Mouse (Mus musculus) mouse trophoblast stem cell (cell line): ENCODE measurements around the gene Pcyt2.

ENCODE experiments used
- in situ Hi-C, 2 experiments: fragments of 300-500 bp; cut with MseI, MboI; formaldehyde crosslinking; loops; 2 replicates in 1 of 2; 3 replicates in 1 of 2; pipeline ENCODE4 v1.15.1; 2025

The Pcyt2 gene

DNA sequence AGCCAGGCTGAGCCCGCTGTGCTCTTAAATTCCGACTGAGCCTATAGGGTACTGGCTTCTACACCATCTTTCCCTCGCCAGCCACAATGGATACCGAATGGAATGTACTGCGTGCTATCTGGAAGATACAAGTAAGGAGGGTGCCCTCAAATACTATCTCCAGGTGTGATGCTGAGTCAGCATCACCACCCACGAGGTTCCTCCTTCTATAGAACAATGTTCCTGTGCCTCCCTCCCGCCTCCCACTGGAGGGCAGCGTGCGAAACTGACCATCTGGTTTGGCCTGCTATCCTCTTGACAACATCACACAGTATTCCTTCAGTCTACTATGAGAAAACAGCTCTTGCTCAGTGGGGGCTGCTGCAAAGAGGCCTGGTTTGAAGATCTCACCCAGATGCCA lies 52.6 kb downstream of the Pcyt2 start:
- in situ Hi-C loops, result no loop called here

DNA sequence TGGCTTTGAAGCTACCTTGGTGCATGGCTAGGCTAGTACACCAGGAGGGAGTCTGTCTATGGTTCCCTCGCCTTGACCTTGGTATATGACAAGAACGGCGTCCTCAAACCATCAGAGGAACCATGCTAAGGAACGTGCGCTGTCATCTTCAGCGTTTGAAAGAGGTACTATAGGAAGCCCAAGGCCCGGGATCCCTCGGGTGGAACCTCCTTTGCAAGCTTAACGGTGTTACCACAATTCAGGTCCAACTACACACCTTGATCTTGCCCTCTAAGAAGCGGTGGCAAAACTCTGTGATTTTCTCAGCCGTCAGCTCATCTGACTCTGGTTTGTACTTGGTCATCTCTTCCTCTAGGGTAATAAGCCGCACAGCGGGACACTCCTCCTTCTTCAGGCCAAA lies 54.8 kb downstream of the Pcyt2 start:
- in situ Hi-C loops, result no loop called here

DNA sequence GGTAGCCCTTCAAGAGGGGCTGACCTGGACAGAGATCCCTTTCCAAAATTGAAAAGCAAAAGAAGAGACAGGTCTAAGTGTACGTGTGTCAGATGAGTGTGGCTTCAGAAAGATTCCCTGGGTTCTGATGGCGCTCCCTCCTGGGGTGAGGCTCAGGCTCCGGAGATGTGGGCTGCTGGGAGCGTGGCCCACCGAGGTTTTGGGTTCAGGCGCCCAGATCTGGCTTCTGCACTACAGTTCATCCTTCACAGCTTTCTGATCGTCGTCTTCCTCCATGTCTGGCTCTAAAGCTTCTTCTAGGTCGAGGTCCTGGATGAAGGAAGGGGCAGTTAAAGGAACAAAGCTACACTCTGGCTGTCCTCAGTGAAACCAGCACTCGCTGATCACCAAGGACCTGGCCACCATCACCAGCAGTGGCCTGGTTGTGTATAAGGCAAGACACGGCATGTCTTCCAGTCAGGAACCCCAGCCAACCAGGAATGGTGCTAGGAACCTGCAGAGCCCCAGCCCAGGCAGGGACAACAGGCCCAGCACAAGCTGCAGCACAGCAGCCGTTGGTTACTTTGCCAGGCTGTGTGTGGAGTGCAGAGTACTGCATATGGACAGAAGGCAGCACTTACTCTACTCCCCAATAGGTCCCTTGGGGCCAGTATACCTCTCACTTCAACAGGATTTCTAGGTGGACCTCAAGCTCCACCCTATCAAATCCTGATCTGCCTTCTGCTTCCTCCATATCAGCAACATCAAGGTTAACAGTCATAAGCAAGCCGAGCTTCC lies 56.6 kb downstream of the Pcyt2 start:
- in situ Hi-C loops, result no loop called here
